Mouse (Mus musculus) hindbrain, postnatal 0 days (tissue): ENCODE results near the gene Lgals3bp. TPM values are rescaled to one million over a fixed set of nuclear protein-coding genes. Genes with fewer than 3 reads are reported as not detected.
A peak's percentile ranks its signal among the peaks of the same experiment; 100 is the strongest.

ENCODE experiments used
- ATAC-seq: fragments of 200-750 bp; cut with Nextera tagmentation; 2 replicates; pipeline ENCODE4 v1.8.0; 2017; ENCODE audit warnings: mild to moderate bottlenecking, moderate TSS enrichment, moderate library complexity
- DNase-seq: peaks from one replicate; pipeline ENCODE4 v3.0.0-alpha.2; 2015; ENCODE audit warnings: low spot score
- H3K27ac ChIP-seq: fragments of 300-500 bp; sonication (generic); 2 replicates; pipeline ENCODE4 v1.5.1; 2014; ENCODE audit warnings: mild to moderate bottlenecking
- H3K27me3 ChIP-seq: fragments of 300-500 bp; sonication (generic); 2 replicates; pipeline ENCODE4 v1.6.1; 2014; ENCODE audit warnings: low read length, mixed read lengths; ENCODE audit not compliant: insufficient read depth
- H3K36me3 ChIP-seq: fragments of 300-500 bp; sonication (generic); 2 replicates; pipeline ENCODE4 v1.6.1; 2014; ENCODE audit warnings: low read length, mixed read lengths; ENCODE audit not compliant: insufficient read depth
- H3K4me1 ChIP-seq: fragments of 300-500 bp; sonication (generic); 2 replicates; pipeline ENCODE4 v1.6.1; 2014; ENCODE audit warnings: antibody characterized with exemption, low read length, mixed read lengths; ENCODE audit not compliant: insufficient read depth
- H3K4me2 ChIP-seq: fragments of 300-500 bp; sonication (generic); 2 replicates; pipeline ENCODE4 v1.6.1; 2014; ENCODE audit warnings: low read depth, mild to moderate bottlenecking, low read length, moderate library complexity, mixed read lengths
- H3K4me3 ChIP-seq: fragments of 300-500 bp; sonication (generic); 2 replicates; pipeline ENCODE4 v1.5.1; 2014; ENCODE audit warnings: low read length
- H3K9ac ChIP-seq: fragments of 300-500 bp; sonication (generic); replicated peaks from 2 replicates; pipeline ENCODE4 v1.6.1; 2014; ENCODE audit warnings: mild to moderate bottlenecking, low read length, moderate library complexity, mixed read lengths
- H3K9me3 ChIP-seq: fragments of 300-500 bp; sonication (generic); 2 replicates; pipeline ENCODE4 v1.6.1; 2016; ENCODE audit warnings: low read length, mixed read lengths
- CTCF ChIP-seq: IDR thresholded peaks from 2 replicates; pipeline ENCODE4 v1.5.1; 2016; ENCODE audit warnings: antibody characterized with exemption, control low read depth, low read depth
- WGBS: fragments of 180-500 bp; shearing (Covaris S2); extraction: QIAGEN DNeasy Blood & Tissue Kit; methylation state at CpG from one replicate; pipeline ENCODE4 v1.1.7; 2014; 5-methylcytosine and 5-hydroxymethylcytosine counted together
- polyA plus RNA-seq: library from polyadenylated mRNA; unstranded; fragments of >200 nt; fragmentation: Nextera tagmentation; extraction: Ambion mirVana; gene quantifications from 2 replicates; pipeline ENCODE4 v1.2.1, GENCODE M21; 2015
- total RNA-seq: library from RNA; depleted of rRNA; stranded (reverse); fragments of >200 nt; gene quantifications from 2 replicates; pipeline ENCODE4 v1.2.3, GENCODE M21; 2014

The Lgals3bp gene
- total and polyA plus RNA-seq, 2 experiments from 2014 or later: 18.5 to 25.5 TPM

DNA sequence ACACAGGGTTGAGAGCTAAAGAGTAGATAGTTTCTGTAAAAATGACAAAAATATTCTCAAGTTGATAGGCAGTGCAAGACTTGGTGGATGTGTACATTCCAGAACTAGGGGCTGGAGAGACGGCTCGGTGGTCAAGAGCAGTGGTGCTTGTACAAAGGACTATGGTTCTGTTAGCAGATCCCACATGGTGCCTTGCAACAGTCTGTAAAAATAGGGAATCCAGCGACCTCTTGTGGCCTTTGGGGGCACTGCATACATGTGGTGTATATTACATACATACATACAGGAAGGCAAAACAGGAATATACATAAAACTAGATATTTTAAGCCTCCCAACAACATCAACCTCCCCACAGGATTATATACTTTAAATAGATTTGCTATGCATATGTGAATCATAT lies 33.6 kb downstream of the Lgals3bp start:
- no peak overlapping the region for H3K9ac ChIP-seq
- DNase-seq (peak; percentile 57), ATAC-seq (no peak)
- peaks cover 5% of the 10 kb centered on the region; the same call in 1 of the 2 replicates for H3K4me1 ChIP-seq
- H3K36me3 ChIP-seq: no peaks in the 10 kb centered on the region
- H3K27ac ChIP-seq: no peak overlapping the region
- H3K9me3 ChIP-seq: no peaks in the 10 kb centered on the region
- no peak overlapping the region for H3K4me2 ChIP-seq
- H3K27me3 ChIP-seq: no peaks in the 10 kb centered on the region
- 65% methylated on average over 3 of the region's 3 CpGs for WGBS
- peak; percentile 62 for TF ChIP-seq CTCF
- H3K4me3 ChIP-seq: no peak overlapping the region

GRCm38 (mm10) chr11:118366559-118366958 lies 35.3 kb downstream of the Lgals3bp start:
- WGBS: 84% methylated on average over 8 of the region's 8 CpGs
- no peaks in the 10 kb centered on the region for H3K36me3 ChIP-seq

DNA sequence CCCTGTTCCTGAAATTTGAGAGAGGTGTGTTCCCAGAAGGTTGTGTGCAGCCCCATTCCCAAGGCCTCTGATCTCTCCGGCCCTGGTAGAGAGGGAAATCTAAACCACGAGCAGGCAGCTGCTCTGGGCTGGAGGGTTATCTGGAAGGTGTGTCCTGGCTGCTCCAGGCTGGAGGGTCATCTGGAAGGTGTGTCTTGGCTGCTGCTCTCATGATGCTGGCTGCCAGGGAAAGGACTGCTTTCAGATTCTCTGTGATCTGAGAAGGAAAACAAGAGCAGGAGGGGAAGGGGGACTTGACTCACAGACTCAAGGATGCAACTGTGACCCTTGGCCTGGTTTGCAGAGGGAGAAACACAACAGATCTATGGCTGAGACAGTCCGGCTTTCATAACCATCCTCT lies 35.8 kb downstream of the Lgals3bp start:
- no peaks in the 10 kb centered on the region for H3K9me3 ChIP-seq
- no peak overlapping the region for H3K4me3 ChIP-seq
- H3K9ac ChIP-seq: no peak overlapping the region
- TF ChIP-seq CTCF: no peak
- no peak overlapping the region for H3K27ac ChIP-seq
- no peaks in the 10 kb centered on the region for H3K36me3 ChIP-seq
- ATAC-seq: no peak
- H3K4me2 ChIP-seq: no peak overlapping the region
- peaks cover 5% of the 10 kb centered on the region; the same call in 1 of the 2 replicates for H3K4me1 ChIP-seq
- no peaks in the 10 kb centered on the region for H3K27me3 ChIP-seq
- 79% methylated on average over 3 of the region's 3 CpGs for WGBS
- DNase-seq: no peak

More at GRCm38 (mm10) chr11:118366559-118366958, 35.3 kb downstream of the Lgals3bp start:
- ATAC-seq (no peak), DNase-seq (no peak)
- Histone ChIP-seq H3K27me3 (no peaks in the 10 kb centered on the region), H3K4me2 (no peak overlapping the region), H3K9ac (no peak overlapping the region), H3K4me1 (peaks cover 5% of the 10 kb centered on the region; the same call in 1 of the 2 replicates), H3K4me3 (no peak overlapping the region), H3K9me3 (no peaks in the 10 kb centered on the region), H3K27ac (no peak overlapping the region)
- no peak for TF ChIP-seq CTCF

DNA sequence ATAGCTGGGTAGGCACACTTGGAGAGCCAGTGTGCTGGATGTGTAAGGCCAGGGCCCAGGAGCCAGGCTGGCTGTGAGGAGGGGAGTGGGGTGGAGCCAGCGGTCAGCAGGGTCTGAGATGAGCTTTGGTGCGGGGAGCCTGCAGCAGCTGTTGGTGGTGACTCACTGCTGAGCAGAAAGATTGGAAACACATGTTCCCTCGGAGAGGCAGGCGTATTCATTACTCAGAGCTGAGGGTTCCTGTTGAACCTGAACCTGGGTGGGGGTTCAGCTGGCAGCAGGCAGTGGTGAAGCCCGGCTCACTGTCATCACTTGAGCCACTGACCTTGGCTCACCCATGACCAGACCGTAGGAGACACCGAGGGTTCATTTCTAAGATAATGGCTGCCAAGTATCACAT lies 36.7 kb downstream of the Lgals3bp start:
- no peak overlapping the region for H3K4me2 ChIP-seq
- H3K27ac ChIP-seq: no peak overlapping the region
- H3K36me3 ChIP-seq: no peaks in the 10 kb centered on the region
- DNase-seq (no peak), ATAC-seq (no peak)
- TF ChIP-seq CTCF: no peak
- H3K9ac ChIP-seq: no peak overlapping the region
- no peak overlapping the region for H3K4me3 ChIP-seq
- H3K9me3 ChIP-seq: no peaks in the 10 kb centered on the region
- no peaks in the 10 kb centered on the region for H3K27me3 ChIP-seq
- H3K4me1 ChIP-seq: peaks cover 5% of the 10 kb centered on the region; the same call in 1 of the 2 replicates
- WGBS: 76% methylated on average over 7 of the region's 7 CpGs

GRCm38 (mm10) chr11:118364021-118364420 lies 37.9 kb downstream of the Lgals3bp start:
- Histone ChIP-seq H3K36me3 (no peaks in the 10 kb centered on the region), H3K27me3 (no peaks in the 10 kb centered on the region), H3K27ac (peak overlapping the region; percentile 34; the same call in 1 of the 2 replicates), H3K4me2 (no peak overlapping the region), H3K4me1 (peaks cover 5% of the 10 kb centered on the region; the same call in 1 of the 2 replicates), H3K4me3 (no peak overlapping the region), H3K9me3 (no peaks in the 10 kb centered on the region), H3K9ac (no peak overlapping the region)
- no peak for TF ChIP-seq CTCF
- ATAC-seq (no peak), DNase-seq (no peak)
- 85% methylated on average over 4 of the region's 4 CpGs for WGBS

DNA sequence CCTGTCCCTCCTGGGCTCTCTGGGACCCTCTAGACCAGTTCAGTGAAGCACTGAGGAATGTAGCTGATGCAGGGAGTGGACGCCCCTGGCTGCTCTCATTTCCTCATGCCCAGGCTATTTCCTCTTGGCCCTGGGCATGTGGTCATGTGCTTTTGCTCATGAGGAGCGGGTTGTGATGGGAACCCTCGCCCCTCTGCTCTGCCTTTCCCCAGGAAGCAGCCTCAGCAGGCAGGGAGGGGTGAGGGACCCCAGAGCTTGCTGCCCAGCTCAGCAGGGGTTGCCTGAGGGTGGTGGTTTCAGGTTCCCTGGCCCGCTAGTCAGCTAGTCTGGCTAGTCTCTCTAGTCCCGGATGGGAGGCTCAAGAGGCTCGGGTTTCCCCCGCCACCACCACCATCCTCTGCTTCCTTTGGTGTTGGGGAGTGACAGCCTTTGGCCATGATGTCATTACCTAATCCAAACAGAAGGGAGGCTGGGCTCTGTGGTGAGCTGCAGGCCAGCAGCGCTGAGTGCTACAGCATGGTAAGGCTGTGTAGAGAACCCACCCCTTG lies 38.8 kb downstream of the Lgals3bp start:
- TF ChIP-seq CTCF: no peak
- Histone ChIP-seq H3K4me1 (peaks cover 5% of the 10 kb centered on the region; the same call in 1 of the 2 replicates), H3K36me3 (no peaks in the 10 kb centered on the region), H3K4me2 (no peak overlapping the region), H3K27me3 (no peaks in the 10 kb centered on the region), H3K9ac (peak overlapping the region; percentile 9; the same call in 1 of the 2 replicates), H3K4me3 (no peak overlapping the region), H3K27ac (peak overlapping the region; percentile 34; the same call in 1 of the 2 replicates), H3K9me3 (no peaks in the 10 kb centered on the region)
- DNase-seq (peak; percentile 53), ATAC-seq (peak; percentile 77)
- 12% methylated on average over 8 of the region's 8 CpGs for WGBS

- no peaks in the 10 kb centered on the region for H3K27me3 ChIP-seq
- no peak overlapping the region for H3K9ac ChIP-seq
- ATAC-seq (0 out of 2 replicates have a peak, but pooled peaks have one; percentile 21), DNase-seq (no peak)
- H3K4me3 ChIP-seq: no peak overlapping the region
- no peak overlapping the region for H3K4me2 ChIP-seq
- no peaks in the 10 kb centered on the region for H3K36me3 ChIP-seq
- 57% methylated on average over 1 of the region's 1 CpGs for WGBS
- H3K4me1 ChIP-seq: peaks cover 5% of the 10 kb centered on the region; the same call in 1 of the 2 replicates
- no peaks in the 10 kb centered on the region for H3K9me3 ChIP-seq
- 0 out of 2 replicates have a peak overlapping the region, but pooled peaks have one; percentile 34 for H3K27ac ChIP-seq
- no peak for TF ChIP-seq CTCF
Observed at GRCm38 (mm10) chr11:118362501-118362900, 39.4 kb downstream of the Lgals3bp start.
